Mouse (Mus musculus) lung, postnatal 0 days (tissue): ENCODE data around the gene Thra.
A peak's percentile ranks its signal among the peaks of the same experiment; 100 is the strongest.

Experiments used
- CTCF ChIP-seq: IDR thresholded peaks from 2 replicates; pipeline ENCODE4 v1.5.1; 2016; ENCODE audit warnings: antibody characterized with exemption, mild to moderate bottlenecking
- EP300 ChIP-seq: IDR thresholded peaks from 2 replicates; pipeline ENCODE4 v1.6.1; 2016; ENCODE audit warnings: antibody characterized with exemption, mild to moderate bottlenecking, control low read depth

DNA sequence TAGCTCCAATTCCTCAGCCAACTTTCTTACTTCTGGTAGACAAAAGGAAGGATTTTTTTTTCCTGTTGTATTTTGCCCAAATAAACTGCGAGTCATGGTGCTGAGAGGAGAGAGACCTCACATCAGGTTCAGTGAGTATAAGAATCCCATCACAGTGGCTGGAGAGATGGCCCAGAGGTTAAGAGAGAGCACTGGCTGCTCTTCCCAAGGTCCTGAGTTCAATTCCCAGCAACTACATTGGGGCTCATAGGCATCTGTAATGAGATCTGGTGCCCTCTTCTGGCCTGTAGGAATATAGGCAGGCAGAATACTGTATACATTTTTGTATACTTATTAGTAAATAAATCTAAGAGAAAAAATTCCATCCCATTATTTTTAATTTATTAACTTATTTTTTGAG is 47.3 kb downstream of the Thra start:
- TF ChIP-seq CTCF (peak; percentile 72), EP300 (no peak)
